Mouse (Mus musculus) heart, embryonic 11.5 days (tissue): ENCODE measurements around the gene Efna2. TPM values are rescaled to one million over a fixed set of nuclear protein-coding genes. Genes with fewer than 3 reads are reported as not detected.

Source experiments
- ATAC-seq: fragments of 200-750 bp; cut with Nextera tagmentation; replicated peaks from 2 replicates; pipeline ENCODE4 v1.8.0; 2017; ENCODE audit warnings: moderate library complexity; ENCODE audit not compliant: insufficient number of reproducible peaks, low FRiP score, low TSS enrichment
- H3K27ac ChIP-seq: fragments of 300-500 bp; sonication (generic); 2 replicates; pipeline ENCODE4 v1.5.1; 2014; ENCODE audit warnings: mild to moderate bottlenecking, low read depth, low read length
- H3K27me3 ChIP-seq: fragments of 300-500 bp; sonication (generic); 2 replicates; pipeline ENCODE4 v1.6.1; 2014; ENCODE audit warnings: mild to moderate bottlenecking, low read length, mixed read lengths; ENCODE audit not compliant: control insufficient read depth, insufficient read depth
- H3K36me3 ChIP-seq: fragments of 300-500 bp; sonication (generic); 2 replicates; pipeline ENCODE4 v1.6.1; 2014; ENCODE audit warnings: mild to moderate bottlenecking, low read length, moderate library complexity, mixed read lengths; ENCODE audit not compliant: control insufficient read depth, insufficient read depth
- H3K4me1 ChIP-seq: fragments of 300-500 bp; sonication (generic); 2 replicates; pipeline ENCODE4 v1.6.1; 2014; ENCODE audit warnings: low read length; ENCODE audit not compliant: control insufficient read depth, insufficient read depth
- H3K4me2 ChIP-seq: fragments of 300-500 bp; sonication (generic); 2 replicates; pipeline ENCODE4 v1.6.1; 2014; ENCODE audit warnings: mild to moderate bottlenecking, moderate library complexity
- H3K4me3 ChIP-seq: fragments of 300-500 bp; sonication (generic); 2 replicates; pipeline ENCODE4 v1.5.1; 2014; ENCODE audit warnings: low read depth, low read length
- H3K9ac ChIP-seq: fragments of 300-500 bp; sonication (generic); 2 replicates; pipeline ENCODE4 v1.6.1; 2014; ENCODE audit warnings: mild to moderate bottlenecking, low read depth, low read length, moderate library complexity
- H3K9me3 ChIP-seq: fragments of 300-500 bp; sonication (generic); replicated peaks from 2 replicates; pipeline ENCODE4 v1.6.1; 2016; ENCODE audit warnings: low read length; ENCODE audit not compliant: control insufficient read depth
- WGBS: fragments of 180-500 bp; shearing (Covaris S2); extraction: QIAGEN DNeasy Blood & Tissue Kit; methylation state at CpG from one replicate; pipeline ENCODE4 v1.1.7; 2014; ENCODE audit not compliant: insufficient replicate concordance; 5-methylcytosine and 5-hydroxymethylcytosine counted together
- polyA plus RNA-seq: library from polyadenylated mRNA; unstranded; fragments of >200 nt; fragmentation: Nextera tagmentation; extraction: Ambion mirVana; gene quantifications from 2 replicates; pipeline ENCODE4 v1.2.1, GENCODE M21; 2014

Efna2 gene
- 13.9 and 14.8 TPM in 2 replicates for polyA plus RNA-seq

DNA sequence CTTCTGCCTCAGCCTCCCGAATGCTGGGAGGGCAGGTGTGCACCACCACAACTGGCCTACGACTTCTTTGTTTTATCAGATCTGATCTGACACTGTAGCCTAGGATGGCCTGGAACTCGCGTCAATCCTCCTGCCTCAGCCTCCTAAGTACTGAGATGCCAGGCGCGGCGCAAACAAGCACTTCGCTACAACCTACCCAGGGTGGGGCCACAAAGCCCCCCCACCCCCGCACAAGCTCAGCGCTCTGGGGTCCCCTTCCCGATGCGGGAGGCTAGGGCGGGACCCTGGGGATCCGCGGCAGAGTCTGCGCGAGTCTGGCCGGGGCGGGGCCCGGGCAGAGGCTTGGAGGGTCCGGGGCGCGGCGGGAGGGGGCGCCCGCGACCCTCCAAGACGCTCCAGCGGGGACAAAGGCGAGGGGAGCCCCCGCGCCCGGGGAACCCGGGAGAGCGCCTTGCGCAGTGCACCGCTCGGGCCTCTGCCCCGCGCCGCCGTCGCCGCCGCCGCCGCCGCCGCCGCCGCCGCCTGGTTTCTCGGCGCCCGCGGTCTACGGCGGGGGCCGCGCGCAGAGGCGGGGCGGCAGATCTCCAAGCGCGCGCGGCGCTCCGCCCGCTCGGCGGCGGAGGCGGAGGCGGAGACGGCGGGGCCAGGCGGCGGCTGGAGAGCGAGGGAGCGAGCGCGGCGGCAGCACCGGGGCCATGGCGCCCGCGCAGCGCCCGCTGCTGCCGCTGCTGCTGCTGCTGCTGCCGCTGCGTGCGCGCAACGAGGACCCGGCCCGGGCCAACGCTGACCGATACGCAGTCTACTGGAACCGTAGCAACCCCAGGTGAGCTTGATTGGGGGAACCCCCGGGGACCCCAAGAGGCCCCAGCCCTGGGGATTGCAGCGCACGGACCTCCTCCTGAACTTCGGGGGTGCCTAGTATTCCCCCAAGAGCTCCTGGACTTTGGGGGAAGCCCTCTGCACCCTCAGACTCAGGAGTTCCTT is at the start of gene Efna2:
Efna2 (plus strand) TSS at position 415 of the 984 bp plus-strand sequence.
- no peak within 1 kb of the TSS for H3K27ac ChIP-seq
- H3K9ac ChIP-seq = peak within 1 kb of the TSS; percentile 85
- no peaks in the 10 kb centered on the region for H3K27me3 ChIP-seq
- peak within 1 kb of the TSS; percentile 78 for H3K4me2 ChIP-seq
- peak; percentile 31 for ATAC-seq
- peaks cover 16% of the 10 kb centered on the region for H3K4me1 ChIP-seq
- H3K4me3 ChIP-seq = peak within 1 kb of the TSS; percentile 71
- no peaks in the 10 kb centered on the region for H3K9me3 ChIP-seq
- 1% methylated on average over 66 of the region's 106 CpGs for WGBS
- H3K36me3 ChIP-seq = no peaks in the 10 kb centered on the region

DNA sequence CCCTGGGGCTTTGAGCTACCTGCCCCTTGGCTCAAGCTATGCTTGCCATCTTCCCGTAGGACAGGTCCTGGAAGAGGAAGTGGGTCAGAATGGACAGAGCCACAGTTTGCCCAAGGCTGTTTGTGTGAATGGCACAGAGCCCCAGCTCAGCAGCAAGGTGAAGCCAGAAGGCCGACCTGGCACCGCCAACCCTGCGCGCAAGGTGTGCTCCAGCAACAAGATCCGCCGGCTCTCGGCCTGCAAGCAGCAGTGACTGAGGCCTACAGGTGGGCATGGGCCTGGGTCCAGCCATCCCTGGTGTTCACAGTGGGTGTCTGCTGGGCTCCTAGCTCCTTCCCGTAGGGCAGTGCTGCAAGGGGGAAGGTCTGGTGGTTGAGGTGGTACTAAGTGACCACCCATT is 49.4 kb upstream of the Efna2 start:
- no peak overlapping the region for H3K4me2 ChIP-seq
- H3K27me3 ChIP-seq = peaks cover 5% of the 10 kb centered on the region; the same call in 1 of the 2 replicates
- peaks cover 19% of the 10 kb centered on the region for H3K4me1 ChIP-seq
- no peaks in the 10 kb centered on the region for H3K9me3 ChIP-seq
- ATAC-seq = no peak
- H3K27ac ChIP-seq = no peak overlapping the region
- 94% methylated on average over 9 of the region's 9 CpGs for WGBS
- H3K4me3 ChIP-seq = no peak overlapping the region
- H3K9ac ChIP-seq = 0 out of 2 replicates have a peak overlapping the region, but pooled peaks have one; percentile 16
- H3K36me3 ChIP-seq = peaks cover 45% of the 10 kb centered on the region

DNA sequence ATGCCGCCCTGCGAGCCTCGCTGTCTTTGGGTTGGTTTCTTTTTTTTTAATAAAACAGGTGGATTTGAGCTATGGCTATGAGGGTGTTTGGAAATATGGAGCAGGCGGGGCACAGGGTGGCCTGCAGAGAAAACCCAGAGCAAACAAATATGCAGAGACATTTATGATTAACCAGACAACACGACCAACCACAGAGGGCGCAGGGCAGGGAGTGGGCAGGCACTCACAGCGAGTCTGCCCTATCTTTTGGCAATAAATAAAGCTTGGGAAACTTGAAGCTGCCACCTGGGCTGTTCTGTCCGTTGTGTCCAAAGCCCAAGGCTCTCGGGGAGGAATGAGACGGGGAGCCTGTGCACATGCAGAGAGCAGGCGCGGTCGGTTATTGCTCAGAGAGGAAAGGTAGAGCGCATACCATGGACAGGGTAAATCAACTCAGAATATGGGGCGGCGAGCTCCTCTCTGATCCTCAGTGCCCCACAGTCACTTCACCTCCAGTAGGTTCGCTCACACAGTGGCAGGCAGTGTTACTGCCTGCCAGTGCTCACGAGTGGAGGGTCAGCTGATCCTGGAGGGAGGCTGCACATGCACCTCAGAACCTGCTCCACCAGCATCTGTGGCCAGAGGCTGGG is 48.8 kb upstream of the Efna2 start:
- Histone ChIP-seq H3K27me3 (peaks cover 9% of the 10 kb centered on the region), H3K36me3 (peaks cover 40% of the 10 kb centered on the region), H3K4me3 (no peak overlapping the region), H3K9ac (no peak overlapping the region), H3K9me3 (no peaks in the 10 kb centered on the region), H3K27ac (no peak overlapping the region), H3K4me2 (no peak overlapping the region), H3K4me1 (peaks cover 19% of the 10 kb centered on the region)
- 87% methylated on average over 18 of the region's 18 CpGs for WGBS
- no peak for ATAC-seq

DNA sequence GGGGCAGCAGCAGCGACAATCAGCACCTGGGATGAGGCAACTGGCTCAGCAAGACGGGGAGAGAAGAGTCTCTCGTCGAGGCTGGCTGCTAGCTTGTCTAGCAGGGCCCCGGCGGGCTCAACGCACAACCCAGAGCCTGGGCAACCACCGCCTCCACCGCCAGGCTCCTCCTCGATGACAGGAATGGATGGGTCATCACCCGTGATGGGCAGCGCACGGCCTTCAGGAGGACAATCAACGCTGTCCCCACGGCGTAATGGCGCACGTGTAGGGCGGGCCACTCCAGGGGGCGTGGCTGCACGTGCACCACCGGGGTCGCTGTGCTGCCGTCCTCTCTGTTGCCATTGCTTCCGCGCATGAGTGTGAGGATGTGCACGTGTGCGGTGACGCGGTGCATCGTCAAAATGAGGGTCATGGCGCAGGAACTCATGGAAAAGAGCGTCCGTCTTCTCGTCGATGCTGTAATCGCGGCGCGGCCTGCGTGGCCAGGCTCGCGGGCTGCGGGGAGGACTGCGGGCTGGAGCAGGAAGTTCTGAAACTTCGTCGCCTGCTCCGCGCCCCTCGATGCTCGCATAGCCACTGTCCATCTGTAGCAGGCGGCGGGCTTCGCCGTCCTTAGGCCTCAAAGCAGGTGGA is 47.8 kb upstream of the Efna2 start:
- H3K4me2 ChIP-seq = peak overlapping the region; percentile 52
- no peak overlapping the region for H3K27ac ChIP-seq
- 12% methylated on average over 55 of the region's 55 CpGs for WGBS
- no peaks in the 10 kb centered on the region for H3K9me3 ChIP-seq
- no peak for ATAC-seq
- H3K4me1 ChIP-seq = peaks cover 20% of the 10 kb centered on the region
- H3K27me3 ChIP-seq = peaks cover 13% of the 10 kb centered on the region
- H3K9ac ChIP-seq = peak overlapping the region; percentile 56
- H3K36me3 ChIP-seq = peaks cover 32% of the 10 kb centered on the region
- H3K4me3 ChIP-seq = peak overlapping the region; percentile 24

DNA sequence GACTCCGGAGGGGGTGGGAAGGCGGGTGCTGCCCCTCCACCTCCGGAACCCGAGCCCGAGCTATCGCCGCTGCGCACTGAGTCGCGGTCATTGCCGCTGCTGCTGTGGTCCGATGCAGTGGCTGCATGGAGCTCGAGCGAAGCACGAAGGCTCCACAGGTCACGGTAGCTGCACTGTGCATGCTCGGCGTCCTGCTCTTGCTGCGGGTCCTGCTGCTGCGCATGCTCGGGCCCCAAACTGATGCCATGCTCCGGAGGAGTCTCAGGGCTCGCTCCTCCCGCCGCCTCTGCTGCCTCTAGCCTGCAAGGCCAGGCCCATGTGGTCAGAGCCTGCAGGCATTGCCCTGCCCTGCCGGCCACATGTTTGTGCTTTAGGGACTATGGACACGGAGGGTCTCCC is 47.3 kb upstream of the Efna2 start:
- Histone ChIP-seq H3K9ac (no peak overlapping the region), H3K27me3 (peaks cover 18% of the 10 kb centered on the region), H3K4me3 (peak overlapping the region; percentile 24; the same call in 1 of the 2 replicates), H3K27ac (no peak overlapping the region), H3K4me1 (peaks cover 25% of the 10 kb centered on the region), H3K36me3 (peaks cover 30% of the 10 kb centered on the region), H3K9me3 (no peaks in the 10 kb centered on the region), H3K4me2 (peak overlapping the region; percentile 52)
- 45% methylated on average over 27 of the region's 27 CpGs for WGBS
- ATAC-seq = no peak

DNA sequence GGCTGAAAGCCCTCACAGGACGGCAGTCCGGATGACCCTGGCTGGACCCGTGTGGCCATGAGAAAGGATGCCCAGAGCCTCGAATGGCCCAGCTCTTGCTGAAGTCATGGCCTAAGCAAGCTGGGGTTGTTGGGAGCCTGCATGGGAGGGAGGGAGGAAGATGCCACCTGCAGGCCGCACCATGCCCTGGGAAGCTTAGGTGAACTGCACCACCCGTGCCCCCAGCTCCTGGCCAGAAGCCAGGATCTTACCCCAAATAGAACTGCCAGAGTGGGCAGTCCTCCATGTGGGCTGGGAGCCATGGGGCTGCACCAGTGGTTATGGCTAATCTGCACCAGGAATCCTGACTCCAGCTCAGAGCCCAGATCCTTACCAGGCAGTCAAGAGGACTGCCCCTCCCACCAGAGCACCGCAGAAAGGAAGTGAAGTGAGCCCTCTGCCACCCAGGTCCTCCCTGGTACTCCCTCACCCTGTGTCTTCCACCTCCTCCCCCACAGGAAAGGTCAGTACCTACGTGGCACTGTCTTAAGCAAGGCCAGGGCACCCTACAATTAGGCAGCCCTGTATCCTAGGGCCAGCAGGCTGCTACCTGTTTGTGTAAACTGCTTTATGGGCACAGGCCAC is 45.9 kb upstream of the Efna2 start:
- H3K27ac ChIP-seq = no peak overlapping the region
- no peak overlapping the region for H3K9ac ChIP-seq
- H3K9me3 ChIP-seq = no peaks in the 10 kb centered on the region
- H3K4me3 ChIP-seq = no peak overlapping the region
- peaks cover 18% of the 10 kb centered on the region for H3K36me3 ChIP-seq
- peaks cover 30% of the 10 kb centered on the region for H3K27me3 ChIP-seq
- peaks cover 37% of the 10 kb centered on the region for H3K4me1 ChIP-seq
- no peak overlapping the region for H3K4me2 ChIP-seq
- ATAC-seq = no peak
- 78% methylated on average over 8 of the region's 8 CpGs for WGBS

DNA sequence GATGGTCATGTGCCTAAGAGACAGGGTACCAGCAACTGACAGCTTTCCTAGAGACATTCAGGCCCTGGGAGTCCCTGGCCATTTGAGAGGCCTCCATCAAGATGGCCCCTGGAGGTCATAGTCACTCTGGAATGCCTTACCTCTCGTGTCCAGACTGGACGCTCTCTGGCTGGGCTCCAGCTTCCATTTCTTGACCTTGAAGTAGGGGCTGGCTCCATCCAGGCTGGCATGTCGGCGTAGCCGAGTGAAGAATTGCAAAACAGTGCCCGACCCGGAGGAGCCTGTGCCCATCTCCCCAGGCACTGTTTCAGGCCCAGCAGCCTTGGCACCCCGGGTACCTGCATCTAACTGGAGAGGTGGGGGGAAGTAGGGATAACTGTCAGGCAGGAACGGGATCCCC is 44.9 kb upstream of the Efna2 start:
- Histone ChIP-seq H3K4me2 (no peak overlapping the region), H3K4me1 (peaks cover 39% of the 10 kb centered on the region), H3K4me3 (no peak overlapping the region), H3K36me3 (peaks cover 12% of the 10 kb centered on the region), H3K27me3 (peaks cover 32% of the 10 kb centered on the region), H3K27ac (no peak overlapping the region), H3K9me3 (no peaks in the 10 kb centered on the region), H3K9ac (no peak overlapping the region)
- ATAC-seq = no peak
- WGBS = 84% methylated on average over 9 of the region's 9 CpGs

DNA sequence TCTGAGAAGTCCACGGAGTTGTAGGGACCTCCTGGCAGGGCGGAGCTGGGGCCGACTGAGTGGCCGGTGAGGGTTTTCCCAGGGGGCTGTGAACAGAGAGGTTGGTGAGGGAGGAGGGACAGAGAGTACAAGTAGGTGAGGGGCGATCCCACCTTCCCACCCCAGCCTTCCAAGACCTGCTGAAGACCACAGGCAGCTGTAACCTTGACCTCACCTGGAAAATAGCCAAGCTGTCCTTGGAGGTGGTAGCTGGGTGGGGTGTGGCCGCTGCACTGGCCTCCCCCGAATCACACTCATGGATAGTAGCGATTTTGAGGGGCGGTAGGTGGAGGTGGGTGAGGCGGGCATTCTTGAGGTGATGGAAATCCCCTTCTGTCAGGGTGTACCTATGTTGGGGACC is 44.1 kb upstream of the Efna2 start:
- no peak overlapping the region for H3K9ac ChIP-seq
- no peak overlapping the region for H3K27ac ChIP-seq
- ATAC-seq = no peak
- no peaks in the 10 kb centered on the region for H3K9me3 ChIP-seq
- peaks cover 32% of the 10 kb centered on the region for H3K27me3 ChIP-seq
- H3K4me3 ChIP-seq = no peak overlapping the region
- 89% methylated on average over 10 of the region's 10 CpGs for WGBS
- no peak overlapping the region for H3K4me2 ChIP-seq
- H3K4me1 ChIP-seq = peaks cover 39% of the 10 kb centered on the region
- peaks cover 6% of the 10 kb centered on the region; the same call in 1 of the 2 replicates for H3K36me3 ChIP-seq
